Mouse (Mus musculus) thymus, adult 2 months (tissue): ENCODE measurements around the gene Gm3285.

Experiments used
- CTCF ChIP-seq: fragments of 200-500 bp; IDR thresholded peaks from 2 replicates; pipeline ENCODE4 v1.5.1; 2012; ENCODE audit warnings: mild to moderate bottlenecking, control low read depth, low read length, moderate library complexity, borderline replicate concordance; ENCODE audit not compliant: control insufficient read depth, poor library complexity, insufficient read depth; ENCODE audit errors: extremely low read depth
- POLR2A ChIP-seq: fragments of 200-500 bp; IDR thresholded peaks from 2 replicates; pipeline ENCODE4 v1.6.1; 2012; ENCODE audit warnings: mild to moderate bottlenecking, low read length, control low read depth, moderate library complexity; ENCODE audit not compliant: control insufficient read depth, poor library complexity, insufficient read depth; ENCODE audit errors: extremely low read depth

GRCm38 (mm10) chr10:77867546-77867945, 5.8 kb downstream of the Gm3285 start:
- no peak for TF ChIP-seq CTCF
- TF ChIP-seq POLR2A = no peak
